Mouse (Mus musculus) olfactory bulb, adult 2 months (tissue): ENCODE data around the gene Prrc2b. TPM values are rescaled to one million over a fixed set of nuclear protein-coding genes. Genes with fewer than 3 reads are reported as not detected.
A peak's percentile ranks its signal among the peaks of the same experiment; 100 is the strongest.

ENCODE experiments used
- H3K27ac ChIP-seq: fragments of 200-500 bp; 2 replicates; pipeline ENCODE4 v1.5.1; 2012; ENCODE audit warnings: low read depth, low read length; ENCODE audit not compliant: insufficient read depth
- H3K4me1 ChIP-seq: fragments of 200-500 bp; 2 replicates; pipeline ENCODE4 v1.6.1; 2012; ENCODE audit warnings: low read length; ENCODE audit not compliant: control insufficient read depth, insufficient read depth
- H3K4me3 ChIP-seq: fragments of 200-500 bp; 2 replicates; pipeline ENCODE4 v1.5.1; 2012; ENCODE audit warnings: mild to moderate bottlenecking, low read depth, low read length, moderate library complexity; ENCODE audit not compliant: insufficient read depth
- CTCF ChIP-seq: fragments of 200-500 bp; IDR thresholded peaks from 2 replicates; pipeline ENCODE4 v1.5.1; 2012; ENCODE audit warnings: low read depth, mild to moderate bottlenecking, low read length, moderate library complexity; ENCODE audit not compliant: insufficient read depth
- POLR2A ChIP-seq: fragments of 200-500 bp; IDR thresholded peaks from 2 replicates; pipeline ENCODE4 v1.6.1; 2012; ENCODE audit warnings: mild to moderate bottlenecking, low read depth, low read length, moderate library complexity; ENCODE audit not compliant: insufficient read depth
- WGBS: fragments of 180-500 bp; shearing (Covaris S2); methylation state at CpG from one replicate; pipeline ENCODE4 v1.1.7; 2018; 5-methylcytosine and 5-hydroxymethylcytosine counted together
- polyA plus RNA-seq: library from polyadenylated mRNA; stranded (reverse); fragments of >200 nt; gene quantifications from 2 replicates; pipeline ENCODE4 v1.2.4, GENCODE M21; 2012; ENCODE audit warnings: low replicate concordance; ENCODE audit not compliant: missing spikeins, insufficient read depth, insufficient read length

Prrc2b gene
- polyA plus RNA-seq, 1 experiment: 86.2 TPM

DNA sequence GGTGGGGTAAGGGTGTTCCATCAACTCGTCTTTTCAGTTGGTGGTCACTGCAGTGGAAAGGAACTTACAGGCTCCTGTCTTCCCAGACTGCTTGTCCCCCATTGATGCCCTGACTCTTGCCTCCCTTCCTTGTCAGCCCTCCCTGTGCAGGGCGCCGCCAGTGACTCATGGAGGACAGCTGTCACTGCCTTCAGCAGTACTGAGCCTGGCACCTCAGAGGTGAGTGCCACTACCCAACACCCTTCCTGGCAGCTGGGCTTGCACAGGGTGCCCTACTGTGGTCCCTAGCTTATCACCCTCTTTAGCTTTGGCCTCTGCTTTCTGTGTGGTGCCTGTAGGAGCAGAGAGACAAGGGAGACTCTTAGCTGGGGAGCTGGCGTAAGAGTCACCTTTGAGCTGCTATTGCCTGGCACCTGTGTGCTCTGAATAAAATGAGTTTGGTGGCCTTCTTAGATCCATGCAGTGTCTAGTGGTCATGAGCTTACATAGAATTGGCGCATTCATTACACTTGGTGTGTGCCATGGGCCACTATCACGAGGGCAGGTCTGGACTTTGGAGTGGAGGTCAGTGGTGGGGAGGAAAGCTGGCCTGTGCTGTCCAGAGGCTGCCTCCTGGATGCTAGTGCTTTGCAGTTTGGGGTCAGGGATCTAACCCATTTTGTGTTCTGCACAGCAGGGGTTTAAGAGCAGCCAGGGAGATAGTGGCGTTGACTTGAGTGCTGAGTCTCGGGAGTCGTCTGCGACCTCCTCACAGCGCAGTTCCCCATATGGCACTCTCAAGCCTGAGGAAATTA is 67.9 kb downstream of the Prrc2b start:
- Histone ChIP-seq H3K27ac (no peak overlapping the region), H3K4me3 (no peak overlapping the region), H3K4me1 (peaks cover 29% of the 10 kb centered on the region)
- no peak for TF ChIP-seq CTCF
- no peak for TF ChIP-seq POLR2A
- WGBS: 86% methylated on average over 11 of the region's 11 CpGs

DNA sequence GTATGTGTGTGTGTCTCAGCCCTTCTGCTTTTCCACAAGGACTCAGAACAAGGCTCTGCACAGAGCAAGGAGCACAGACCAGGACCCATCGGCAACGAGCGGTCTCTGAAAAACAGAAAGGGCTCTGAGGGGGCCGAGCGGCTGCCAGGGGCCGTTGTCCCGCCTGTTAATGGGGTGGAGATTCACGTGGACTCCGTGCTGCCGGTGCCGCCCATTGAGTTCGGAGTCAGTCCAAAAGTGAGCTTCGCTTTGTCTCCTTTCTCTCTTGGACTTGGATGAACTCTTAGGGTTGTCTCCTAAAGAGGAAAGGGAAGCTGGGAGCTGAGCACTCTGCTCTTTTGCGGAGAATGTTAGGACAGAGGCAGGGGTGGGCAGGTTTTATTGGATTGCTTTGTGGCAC is 68.6 kb downstream of the Prrc2b start:
- Histone ChIP-seq H3K4me3 (no peak overlapping the region), H3K4me1 (peaks cover 29% of the 10 kb centered on the region), H3K27ac (no peak overlapping the region)
- WGBS: 89% methylated on average over 14 of the region's 14 CpGs
- no peak for TF ChIP-seq CTCF
- no peak for TF ChIP-seq POLR2A

DNA sequence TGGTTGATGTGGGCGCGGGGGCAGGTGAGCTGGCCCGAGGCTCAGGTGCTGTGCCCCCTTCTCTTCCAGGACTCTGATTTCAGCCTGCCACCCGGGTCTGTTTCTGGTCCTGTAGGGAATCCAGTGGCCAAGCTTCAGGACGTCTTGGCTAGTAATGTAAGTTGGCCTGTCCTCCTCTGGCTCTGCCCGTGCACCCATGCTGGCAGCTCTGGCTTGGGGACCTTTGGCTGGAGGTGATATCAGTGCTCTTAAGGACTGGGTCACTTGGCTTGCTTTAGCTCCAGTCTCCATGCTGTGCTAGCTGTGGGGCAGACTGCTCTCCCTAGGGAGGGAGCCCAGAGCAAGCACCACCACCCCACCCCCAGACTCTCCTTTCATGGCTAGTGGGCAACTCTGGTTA is 69.1 kb downstream of the Prrc2b start:
- Histone ChIP-seq H3K27ac (no peak overlapping the region), H3K4me1 (peaks cover 25% of the 10 kb centered on the region), H3K4me3 (no peak overlapping the region)
- no peak for TF ChIP-seq POLR2A
- TF ChIP-seq CTCF: no peak
- WGBS: 80% methylated on average over 6 of the region's 6 CpGs

DNA sequence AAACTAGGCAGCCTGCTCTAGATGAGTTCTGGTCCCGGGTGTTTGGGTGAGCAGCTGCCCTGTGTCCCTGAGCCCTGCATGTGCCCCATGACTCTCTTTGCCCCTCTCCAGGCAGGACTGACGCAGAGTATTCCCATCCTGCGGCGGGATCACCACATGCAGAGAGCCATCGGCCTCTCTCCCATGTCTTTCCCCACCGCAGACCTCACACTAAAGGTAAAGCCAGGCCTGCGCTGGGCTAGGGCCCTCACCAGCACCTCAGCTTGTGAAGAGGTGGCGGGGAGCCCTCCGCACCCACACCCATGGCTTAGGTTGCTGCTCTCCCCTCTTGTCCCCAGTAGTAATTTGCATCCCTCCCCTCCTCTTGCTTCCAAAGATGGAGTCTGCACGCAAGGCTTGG is 70.1 kb downstream of the Prrc2b start:
- TF ChIP-seq CTCF: no peak
- no peak for TF ChIP-seq POLR2A
- 95% methylated on average over 10 of the region's 10 CpGs for WGBS
- H3K4me1 ChIP-seq: peaks cover 21% of the 10 kb centered on the region
- no peak overlapping the region for H3K27ac ChIP-seq
- H3K4me3 ChIP-seq: no peak overlapping the region

DNA sequence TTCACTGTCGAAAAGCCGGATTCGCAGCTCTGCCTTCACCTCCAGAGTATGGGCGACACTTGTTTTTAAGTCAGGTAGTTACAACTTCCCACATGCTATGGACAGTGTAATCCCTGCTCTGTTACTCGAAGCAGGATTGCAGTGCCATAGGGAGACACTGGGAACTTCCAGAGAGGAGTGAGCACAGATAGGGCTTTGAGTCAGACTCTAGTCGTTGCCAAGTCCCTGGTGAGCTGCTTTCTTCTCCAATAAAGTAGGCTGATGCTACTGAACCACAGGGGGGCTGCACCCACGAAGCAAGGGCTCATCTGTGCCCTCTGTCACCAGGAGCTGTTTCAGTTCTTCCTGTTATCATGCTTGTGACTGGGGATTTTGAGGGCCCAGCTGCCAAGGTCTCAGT is 70.7 kb downstream of the Prrc2b start:
- H3K4me1 ChIP-seq: peaks cover 16% of the 10 kb centered on the region
- no peak for TF ChIP-seq CTCF
- TF ChIP-seq POLR2A: no peak
- H3K27ac ChIP-seq: no peak overlapping the region
- no peak overlapping the region for H3K4me3 ChIP-seq
- WGBS: 67% methylated on average over 7 of the region's 7 CpGs

GRCm38 (mm10) chr2:32222057-32222456 is 71.2 kb downstream of the Prrc2b start:
- Histone ChIP-seq H3K27ac (no peak overlapping the region), H3K4me3 (no peak overlapping the region), H3K4me1 (peaks cover 12% of the 10 kb centered on the region)
- 83% methylated on average over 10 of the region's 10 CpGs for WGBS
- no peak for TF ChIP-seq CTCF
- no peak for TF ChIP-seq POLR2A

GRCm38 (mm10) chr2:32235433-32235832 is 84.6 kb downstream of the Prrc2b start:
- Histone ChIP-seq H3K27ac (no peak overlapping the region), H3K4me1 (no peaks in the 10 kb centered on the region; the same call in 1 of the 2 replicates), H3K4me3 (peak overlapping the region; percentile 71; the same call in 1 of the 2 replicates)
- TF ChIP-seq CTCF (no peak), POLR2A (no peak)
- 23% methylated on average over 7 of the region's 7 CpGs for WGBS

- no peaks in the 10 kb centered on the region; the same call in 1 of the 2 replicates for H3K4me1 ChIP-seq
- H3K27ac ChIP-seq: peak within 1 kb of the TSS; percentile 76
- TF ChIP-seq POLR2A (peak; percentile 68; the same call in 1 of the 2 replicates), CTCF (no peak)
- peak within 1 kb of the TSS; percentile 71 for H3K4me3 ChIP-seq
- WGBS: under 1% methylated on average over 54 of the region's 54 CpGs
Observed at GRCm38 (mm10) chr2:32235886-32236759, 85.2 kb downstream of the Prrc2b start, which contains the start of gene Pomt1. Gene Pomt1, plus strand, starts transcription at chr2:32236590.

- Histone ChIP-seq H3K27ac (0 out of 2 replicates have a peak overlapping the region, but pooled peaks have one; percentile 12), H3K4me3 (peak overlapping the region; percentile 71)
- TF ChIP-seq CTCF (no peak), POLR2A (no peak)
Observed at GRCm38 (mm10) chr2:32236760-32237487, 86.0 kb downstream of the Prrc2b start.

More at GRCm38 (mm10) chr2:32236760-32237487, 86.0 kb downstream of the Prrc2b start:
- WGBS: under 1% methylated on average over 20 of the region's 20 CpGs
- no peaks in the 10 kb centered on the region; the same call in 1 of the 2 replicates for H3K4me1 ChIP-seq
